Mouse (Mus musculus) forebrain, embryonic 16.5 days (tissue): ENCODE measurements at regions not wholly inside any gene's neighbourhood (a gene's known extent, or its start where the extent isn't known, plus 50 kb on each side); places are given as distances from the start of the nearest gene placed in this dataset.

Experiments
- ATAC-seq: fragments of 200-750 bp; cut with Nextera tagmentation; 2 replicates; pipeline ENCODE4 v1.8.0; 2017; ENCODE audit warnings: mild to moderate bottlenecking, moderate library complexity
- H3K27ac ChIP-seq: fragments of 300-500 bp; sonication (generic); 2 replicates; pipeline ENCODE4 v1.5.1; 2014; ENCODE audit warnings: low read length, control low read depth
- H3K27me3 ChIP-seq: fragments of 300-500 bp; sonication (generic); replicated peaks from 2 replicates; pipeline ENCODE4 v1.6.1; 2014; ENCODE audit warnings: low read length; ENCODE audit not compliant: control insufficient read depth, insufficient read depth
- H3K36me3 ChIP-seq: fragments of 300-500 bp; sonication (generic); 2 replicates; pipeline ENCODE4 v1.6.1; 2014; ENCODE audit not compliant: control insufficient read depth, insufficient read depth
- H3K4me1 ChIP-seq: fragments of 300-500 bp; sonication (generic); replicated peaks from 2 replicates; pipeline ENCODE4 v1.6.1; 2014; ENCODE audit warnings: low read length; ENCODE audit not compliant: control insufficient read depth, insufficient read depth
- H3K4me2 ChIP-seq: fragments of 300-500 bp; sonication (generic); 2 replicates; pipeline ENCODE4 v1.6.1; 2014; ENCODE audit warnings: mild to moderate bottlenecking, low read length, control low read depth
- H3K4me3 ChIP-seq: fragments of 300-500 bp; sonication (generic); replicated peaks from 2 replicates; pipeline ENCODE4 v1.5.1; 2014; ENCODE audit warnings: mild to moderate bottlenecking, low read length, control low read depth
- H3K9ac ChIP-seq: fragments of 300-500 bp; sonication (generic); replicated peaks from 2 replicates; pipeline ENCODE4 v1.6.1; 2014; ENCODE audit warnings: low read depth, low read length, control low read depth
- H3K9me3 ChIP-seq: fragments of 300-500 bp; sonication (generic); 2 replicates; pipeline ENCODE4 v1.6.1; 2016; ENCODE audit warnings: low read length; ENCODE audit not compliant: control insufficient read depth
- WGBS: fragments of 180-500 bp; shearing (Covaris S2); extraction: QIAGEN DNeasy Blood & Tissue Kit; methylation state at CpG from one replicate; pipeline ENCODE4 v1.1.7; 2014; 5-methylcytosine and 5-hydroxymethylcytosine counted together

DNA sequence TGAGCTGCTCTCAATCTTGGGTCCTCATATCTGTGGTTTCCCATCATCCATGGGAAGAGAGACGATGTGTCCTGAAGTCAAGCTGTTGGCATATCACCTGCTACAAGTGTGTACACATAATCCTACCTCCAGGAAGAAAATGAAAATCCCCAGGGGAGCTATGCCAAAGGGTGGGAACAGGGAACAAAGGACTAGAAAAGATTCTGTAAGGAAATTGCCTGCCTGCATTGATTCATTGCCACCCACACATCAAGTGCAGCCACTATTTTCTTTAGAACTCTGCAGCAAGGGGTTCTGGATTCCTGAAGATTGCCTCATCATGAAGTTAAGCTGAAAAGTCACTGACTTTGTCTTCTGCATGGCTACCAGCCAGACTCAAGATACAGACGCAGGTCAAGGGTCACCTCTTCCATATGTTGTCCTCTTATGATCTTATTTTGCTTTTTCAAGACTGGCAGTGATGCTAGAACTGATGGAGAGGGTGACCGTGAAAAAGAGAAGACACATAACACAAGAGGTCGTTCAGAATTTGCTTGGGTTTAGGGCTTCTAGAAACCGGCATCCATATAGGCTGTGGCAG is 251.6 kb upstream of the Foxq1 start:
- 91% methylated on average over 5 of the region's 5 CpGs for WGBS
- Histone ChIP-seq H3K9ac (no peak overlapping the region), H3K27me3 (no peaks in the 10 kb centered on the region), H3K9me3 (no peaks in the 10 kb centered on the region), H3K27ac (no peak overlapping the region), H3K4me3 (no peak overlapping the region), H3K4me1 (no peaks in the 10 kb centered on the region), H3K4me2 (no peak overlapping the region), H3K36me3 (no peaks in the 10 kb centered on the region)
- ATAC-seq, result no peak

DNA sequence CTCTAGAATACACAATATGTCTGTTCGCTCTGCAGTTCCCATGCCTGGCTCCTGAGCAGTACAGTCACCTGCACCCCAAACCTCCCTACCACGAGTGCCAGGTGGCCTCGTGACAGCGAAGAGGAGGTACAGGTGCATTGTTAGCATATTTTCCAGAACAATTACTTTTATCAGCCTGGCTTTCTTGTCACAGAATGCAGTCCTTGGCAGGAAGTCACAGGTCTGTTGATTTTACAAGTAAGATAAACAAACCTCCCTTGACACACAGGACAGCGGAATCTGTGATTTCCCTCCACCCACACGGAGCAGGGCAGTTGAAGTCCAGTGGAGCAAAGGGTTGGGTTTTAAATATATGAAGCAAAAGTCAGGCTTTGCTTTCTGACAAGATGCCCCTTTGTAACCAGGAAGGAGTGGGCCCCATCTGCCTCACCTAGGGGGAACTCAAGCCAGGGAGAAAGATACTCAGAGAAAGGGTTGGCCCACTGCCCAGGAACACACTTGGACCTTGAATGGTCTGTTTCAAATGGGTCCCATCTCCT is 246.8 kb upstream of the Foxq1 start:
- Histone ChIP-seq H3K36me3 (no peaks in the 10 kb centered on the region), H3K4me3 (no peak overlapping the region), H3K4me1 (no peaks in the 10 kb centered on the region), H3K27me3 (no peaks in the 10 kb centered on the region), H3K9ac (no peak overlapping the region), H3K9me3 (no peaks in the 10 kb centered on the region), H3K27ac (no peak overlapping the region), H3K4me2 (no peak overlapping the region)
- 80% methylated on average over 6 of the region's 6 CpGs for WGBS
- no peak for ATAC-seq

DNA sequence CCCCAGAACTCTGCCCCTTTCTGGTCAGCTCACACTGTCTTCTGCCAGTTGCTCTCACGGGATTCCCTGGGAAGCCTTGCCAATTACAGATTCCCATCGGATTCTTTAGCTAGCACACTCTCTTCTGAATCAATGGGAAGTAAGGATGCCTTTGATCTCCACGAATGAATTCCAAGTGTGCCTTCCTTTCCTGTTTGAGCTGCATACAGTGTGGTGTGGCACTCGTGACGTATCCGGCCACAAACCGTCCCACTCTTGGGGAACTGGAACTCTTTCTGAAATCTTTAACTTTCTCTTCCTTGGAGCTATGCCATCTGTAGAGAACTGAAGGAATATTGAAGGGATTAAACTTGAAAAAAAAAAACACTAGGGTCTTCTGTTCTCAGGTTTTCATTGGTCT is 243.2 kb upstream of the Foxq1 start:
- H3K27ac ChIP-seq, result no peak overlapping the region
- no peaks in the 10 kb centered on the region for H3K36me3 ChIP-seq
- H3K9me3 ChIP-seq, result no peaks in the 10 kb centered on the region
- no peaks in the 10 kb centered on the region for H3K4me1 ChIP-seq
- ATAC-seq, result no peak
- no peak overlapping the region for H3K9ac ChIP-seq
- H3K4me2 ChIP-seq, result no peak overlapping the region
- no peak overlapping the region for H3K4me3 ChIP-seq
- no peaks in the 10 kb centered on the region for H3K27me3 ChIP-seq
- 52% methylated on average over 7 of the region's 7 CpGs for WGBS

DNA sequence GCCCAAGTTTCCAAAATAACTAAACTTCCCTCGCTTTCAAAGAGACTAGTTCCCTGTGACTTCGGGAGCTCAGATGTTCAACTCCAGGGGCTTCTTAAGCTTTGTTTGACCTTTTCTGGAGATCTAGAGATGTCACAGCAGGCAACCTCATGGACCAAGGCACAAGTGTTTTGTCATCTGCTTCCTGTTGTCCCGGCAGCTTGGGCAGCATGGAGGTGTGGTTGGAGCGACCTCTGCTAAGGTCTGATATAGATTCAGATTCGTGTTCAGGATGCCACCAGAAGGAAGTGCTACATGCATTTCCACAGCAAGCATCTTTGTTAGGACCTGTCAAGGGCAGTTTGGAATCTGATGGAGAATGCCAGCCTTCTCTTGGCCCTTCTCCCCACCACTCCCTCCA is 242.1 kb upstream of the Foxq1 start:
- Histone ChIP-seq H3K27me3 (no peaks in the 10 kb centered on the region), H3K9me3 (no peaks in the 10 kb centered on the region)
- WGBS, result 77% methylated on average over 5 of the region's 5 CpGs

DNA sequence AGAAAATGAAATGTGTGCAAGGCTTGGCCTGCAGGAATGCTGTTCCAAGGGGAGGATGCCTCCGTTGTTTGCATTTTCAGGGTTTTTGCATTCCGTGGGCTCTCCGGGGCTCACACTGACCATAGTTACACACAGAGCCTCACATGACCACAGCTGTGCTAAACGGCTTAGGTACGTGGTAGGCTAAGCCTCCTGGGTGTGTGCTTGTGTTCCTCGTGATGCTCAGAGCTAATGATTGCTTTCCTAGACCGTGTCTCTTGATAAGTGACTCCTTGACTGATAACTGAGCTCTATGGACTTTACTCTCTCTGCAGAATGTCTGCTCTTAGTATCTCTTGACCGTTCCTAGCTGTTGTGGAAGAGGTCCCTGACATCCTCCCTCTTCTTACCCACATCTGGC is 238.9 kb upstream of the Foxq1 start:
- 91% methylated on average over 8 of the region's 8 CpGs for WGBS
- no peak overlapping the region for H3K9ac ChIP-seq
- no peaks in the 10 kb centered on the region for H3K36me3 ChIP-seq
- H3K27ac ChIP-seq, result no peak overlapping the region
- no peak overlapping the region for H3K4me2 ChIP-seq
- H3K27me3 ChIP-seq, result no peaks in the 10 kb centered on the region
- H3K4me3 ChIP-seq, result no peak overlapping the region
- H3K9me3 ChIP-seq, result no peaks in the 10 kb centered on the region
- ATAC-seq, result no peak
- no peaks in the 10 kb centered on the region for H3K4me1 ChIP-seq

More for the DNA sequence above, 242.1 kb upstream of the Foxq1 start:
- ATAC-seq, result no peak
- H3K4me2 ChIP-seq, result no peak overlapping the region
- H3K27ac ChIP-seq, result no peak overlapping the region
- H3K36me3 ChIP-seq, result no peaks in the 10 kb centered on the region
- no peaks in the 10 kb centered on the region for H3K4me1 ChIP-seq
- no peak overlapping the region for H3K4me3 ChIP-seq
- H3K9ac ChIP-seq, result no peak overlapping the region

DNA sequence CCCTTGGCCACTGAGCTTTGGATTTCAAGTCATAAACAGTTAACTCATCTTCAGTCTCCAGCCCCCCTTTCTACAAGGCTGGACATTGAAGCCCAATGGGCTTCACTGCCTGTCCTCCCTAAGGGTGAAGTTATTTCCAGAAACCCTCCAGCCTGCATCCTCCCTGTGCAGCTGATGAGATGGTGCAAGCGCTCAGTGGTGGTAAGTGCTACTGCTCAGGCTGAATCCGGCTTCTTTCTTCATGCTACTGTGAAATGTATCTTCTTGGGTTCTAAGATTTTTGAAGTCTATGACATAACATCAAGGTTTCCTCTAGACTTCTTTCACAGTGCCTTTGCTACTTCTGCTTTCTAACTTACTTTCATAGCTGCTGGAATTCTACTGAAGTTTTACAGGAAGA is 237.9 kb upstream of the Foxq1 start:
- 100% methylated on average over 2 of the region's 2 CpGs for WGBS
- H3K9me3 ChIP-seq, result no peaks in the 10 kb centered on the region
- H3K4me3 ChIP-seq, result no peak overlapping the region
- no peak for ATAC-seq
- no peaks in the 10 kb centered on the region for H3K4me1 ChIP-seq
- no peak overlapping the region for H3K4me2 ChIP-seq
- no peak overlapping the region for H3K9ac ChIP-seq
- H3K36me3 ChIP-seq, result no peaks in the 10 kb centered on the region
- H3K27me3 ChIP-seq, result no peaks in the 10 kb centered on the region
- no peak overlapping the region for H3K27ac ChIP-seq

DNA sequence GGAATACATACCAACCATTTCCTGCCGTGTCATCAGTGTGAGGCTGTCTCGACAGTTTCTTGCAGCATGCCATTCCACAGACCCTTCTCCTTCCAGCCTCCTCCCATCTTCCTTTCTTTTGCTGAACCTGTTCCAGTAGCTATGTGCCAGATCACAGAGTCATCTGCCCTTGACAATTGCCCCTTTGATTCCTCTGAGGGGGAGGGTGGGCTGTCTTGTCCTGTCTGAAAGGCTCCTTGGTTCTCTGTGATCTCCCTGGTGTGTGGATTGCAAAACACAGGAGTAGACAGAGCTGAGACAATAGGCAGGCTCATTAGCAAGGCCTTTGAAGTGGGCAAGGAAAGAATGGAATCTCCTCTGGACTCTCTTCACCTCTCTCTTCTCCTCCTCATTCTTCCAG is 234.5 kb upstream of the Foxq1 start:
- ATAC-seq, result no peak
- Histone ChIP-seq H3K4me2 (no peak overlapping the region), H3K36me3 (no peaks in the 10 kb centered on the region), H3K27me3 (no peaks in the 10 kb centered on the region), H3K4me3 (no peak overlapping the region), H3K27ac (no peak overlapping the region), H3K9ac (no peak overlapping the region), H3K4me1 (no peaks in the 10 kb centered on the region), H3K9me3 (no peaks in the 10 kb centered on the region)
- WGBS, result 86% methylated on average over 2 of the region's 2 CpGs

DNA sequence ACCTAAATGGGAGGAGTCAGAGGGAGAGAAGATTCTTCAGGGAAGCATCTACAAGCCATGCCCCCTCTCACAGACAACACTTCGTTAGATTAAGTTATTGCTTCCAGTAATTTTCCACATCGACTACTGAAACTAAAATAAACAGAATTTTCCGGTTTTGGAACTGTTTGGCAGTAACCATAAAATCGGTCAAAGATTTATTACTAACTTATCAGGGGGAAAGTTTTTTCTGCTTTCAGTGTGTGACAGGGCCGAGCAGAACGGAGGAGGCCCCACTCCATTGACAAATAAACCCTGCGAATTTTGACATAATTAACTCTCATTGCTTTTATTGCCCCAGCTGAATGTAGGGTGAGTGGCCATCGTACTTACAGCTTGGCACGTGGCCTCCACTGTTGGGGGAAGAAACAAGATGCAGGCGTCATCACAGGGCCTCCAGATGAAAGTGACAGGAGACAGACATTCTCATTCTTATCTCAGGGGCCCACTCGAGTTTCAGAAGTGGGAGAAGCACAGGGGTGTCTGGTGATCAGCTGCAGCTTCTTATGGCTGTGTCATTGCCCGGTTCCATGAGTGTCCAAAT is 229.6 kb upstream of the Foxq1 start:
- no peak for ATAC-seq
- Histone ChIP-seq H3K4me1 (no peaks in the 10 kb centered on the region), H3K36me3 (no peaks in the 10 kb centered on the region), H3K4me2 (no peak overlapping the region), H3K9ac (no peak overlapping the region), H3K4me3 (no peak overlapping the region), H3K27me3 (no peaks in the 10 kb centered on the region), H3K27ac (no peak overlapping the region), H3K9me3 (no peaks in the 10 kb centered on the region)
- WGBS, result 68% methylated on average over 12 of the region's 12 CpGs

DNA sequence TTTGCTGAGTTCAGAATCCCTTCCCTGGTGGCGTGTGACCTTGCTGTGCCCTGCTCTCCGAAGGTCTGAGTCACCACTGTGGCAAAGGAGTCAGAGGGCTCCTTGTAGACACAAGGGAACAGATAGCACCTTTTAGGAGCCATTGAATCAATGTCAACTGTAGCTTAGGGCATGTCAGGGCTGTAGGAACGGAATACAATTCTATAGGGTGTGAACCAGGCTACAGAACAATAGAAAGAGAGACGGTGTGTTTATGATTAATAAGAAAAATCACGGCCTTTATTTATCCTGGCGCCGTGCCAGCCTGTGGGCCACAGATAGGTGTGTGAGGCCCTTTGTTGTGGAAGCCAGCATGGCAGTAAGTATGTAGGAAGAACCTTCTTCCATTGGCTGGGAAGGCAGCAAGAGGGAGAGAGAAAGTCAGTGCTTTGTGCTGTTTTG is 228.4 kb upstream of the Foxq1 start:
- H3K4me1 ChIP-seq, result no peaks in the 10 kb centered on the region
- H3K27ac ChIP-seq, result no peak overlapping the region
- no peaks in the 10 kb centered on the region for H3K9me3 ChIP-seq
- H3K4me2 ChIP-seq, result no peak overlapping the region
- WGBS, result 74% methylated on average over 7 of the region's 7 CpGs
- H3K36me3 ChIP-seq, result no peaks in the 10 kb centered on the region
- ATAC-seq, result no peak
- H3K27me3 ChIP-seq, result no peaks in the 10 kb centered on the region
- no peak overlapping the region for H3K9ac ChIP-seq
- H3K4me3 ChIP-seq, result no peak overlapping the region

DNA sequence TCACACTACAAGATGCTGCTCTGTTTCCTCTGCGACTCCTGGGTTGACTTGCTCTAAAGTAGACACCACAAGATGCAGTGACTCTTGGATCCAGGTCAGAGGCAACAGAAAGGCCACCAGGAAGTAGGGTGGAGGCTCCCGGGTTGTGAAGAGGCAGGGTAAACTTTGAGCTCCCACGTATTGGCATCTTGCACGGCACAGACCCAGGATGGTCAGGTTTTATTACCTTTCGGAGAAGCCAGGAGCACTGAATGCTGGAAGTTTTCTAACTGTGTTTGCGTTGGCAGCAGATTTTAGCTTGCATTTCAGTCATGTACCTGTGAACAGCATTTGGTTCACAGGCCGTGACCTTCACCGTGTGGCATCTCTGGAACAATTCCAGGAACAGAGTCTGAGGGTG is 227.2 kb upstream of the Foxq1 start:
- H3K9ac ChIP-seq, result no peak overlapping the region
- H3K4me1 ChIP-seq, result no peaks in the 10 kb centered on the region
- no peaks in the 10 kb centered on the region for H3K27me3 ChIP-seq
- H3K4me2 ChIP-seq, result no peak overlapping the region
- ATAC-seq, result no peak
- no peaks in the 10 kb centered on the region for H3K36me3 ChIP-seq
- no peak overlapping the region for H3K4me3 ChIP-seq
- no peak overlapping the region for H3K27ac ChIP-seq
- WGBS, result 90% methylated on average over 8 of the region's 8 CpGs
- no peaks in the 10 kb centered on the region for H3K9me3 ChIP-seq
